Mouse (Mus musculus): ENCODE data around the gene Son. TPM values are rescaled to one million over a fixed set of nuclear protein-coding genes. Genes with fewer than 3 reads are reported as not detected.

Gene Son
- polyA plus RNA-seq (2017; shearing (Covaris generic)), result 136 TPM

DNA sequence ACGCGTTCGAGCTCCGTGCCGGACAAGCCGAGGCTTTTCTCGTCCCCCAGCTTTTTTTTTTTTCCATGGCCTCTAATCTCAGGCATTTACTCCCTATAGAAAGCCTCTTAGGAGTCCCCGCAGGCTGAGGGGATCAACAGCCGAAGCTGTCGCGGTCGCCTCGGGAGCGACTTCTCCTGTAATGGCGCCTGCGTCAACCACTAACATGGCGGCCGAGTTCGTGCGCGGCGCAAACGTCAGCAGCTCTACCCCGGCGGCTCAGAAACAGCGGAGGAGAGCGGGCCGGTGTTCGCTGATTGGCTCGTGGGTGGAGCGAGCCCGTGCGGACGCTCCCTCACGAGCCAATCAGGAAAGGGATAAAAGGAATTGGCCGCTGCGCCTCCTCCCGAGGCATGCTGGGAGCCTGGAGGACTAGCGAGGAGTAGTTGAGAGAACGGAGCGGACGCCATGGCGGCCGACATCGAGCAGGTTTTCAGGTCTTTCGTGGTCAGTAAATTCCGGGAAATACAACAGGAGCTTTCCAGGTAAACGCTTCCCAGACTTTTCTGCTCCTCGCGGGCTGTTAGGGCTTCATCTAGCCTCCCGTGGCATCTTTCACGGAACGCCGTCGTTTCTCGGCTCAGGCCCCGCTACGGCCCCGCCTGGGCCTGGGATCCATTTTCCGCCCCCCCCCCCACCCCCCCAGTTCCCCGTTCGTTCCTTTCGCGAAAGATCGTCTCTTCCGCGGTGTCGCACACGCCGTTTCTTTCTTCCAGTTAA, at the start of gene Son:
Gene Son (plus strand): TSS at position 46 of the 759 bp plus-strand sequence.

DNA sequence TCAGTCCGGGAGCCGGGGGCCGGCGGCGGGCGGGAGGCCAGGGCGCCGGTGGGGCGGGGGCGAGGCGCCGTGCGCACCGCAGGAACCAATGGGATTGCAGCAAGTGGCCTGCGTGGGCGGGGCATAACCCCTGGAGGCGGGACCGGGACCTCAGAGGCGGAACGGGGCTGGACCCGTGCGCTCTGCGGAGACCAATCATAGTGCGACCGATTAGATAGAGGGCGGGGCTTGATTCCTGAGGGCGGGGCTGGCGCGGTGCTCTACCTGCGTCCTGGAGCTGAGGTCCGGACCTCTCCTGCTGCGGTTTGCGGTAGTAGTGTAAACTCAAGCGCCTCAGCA, 49.7 kb upstream of the Son start, which contains the start of gene Tmem50b:
Gene Tmem50b (minus strand): TSS at position 129 of the 339 bp plus-strand sequence.

DNA sequence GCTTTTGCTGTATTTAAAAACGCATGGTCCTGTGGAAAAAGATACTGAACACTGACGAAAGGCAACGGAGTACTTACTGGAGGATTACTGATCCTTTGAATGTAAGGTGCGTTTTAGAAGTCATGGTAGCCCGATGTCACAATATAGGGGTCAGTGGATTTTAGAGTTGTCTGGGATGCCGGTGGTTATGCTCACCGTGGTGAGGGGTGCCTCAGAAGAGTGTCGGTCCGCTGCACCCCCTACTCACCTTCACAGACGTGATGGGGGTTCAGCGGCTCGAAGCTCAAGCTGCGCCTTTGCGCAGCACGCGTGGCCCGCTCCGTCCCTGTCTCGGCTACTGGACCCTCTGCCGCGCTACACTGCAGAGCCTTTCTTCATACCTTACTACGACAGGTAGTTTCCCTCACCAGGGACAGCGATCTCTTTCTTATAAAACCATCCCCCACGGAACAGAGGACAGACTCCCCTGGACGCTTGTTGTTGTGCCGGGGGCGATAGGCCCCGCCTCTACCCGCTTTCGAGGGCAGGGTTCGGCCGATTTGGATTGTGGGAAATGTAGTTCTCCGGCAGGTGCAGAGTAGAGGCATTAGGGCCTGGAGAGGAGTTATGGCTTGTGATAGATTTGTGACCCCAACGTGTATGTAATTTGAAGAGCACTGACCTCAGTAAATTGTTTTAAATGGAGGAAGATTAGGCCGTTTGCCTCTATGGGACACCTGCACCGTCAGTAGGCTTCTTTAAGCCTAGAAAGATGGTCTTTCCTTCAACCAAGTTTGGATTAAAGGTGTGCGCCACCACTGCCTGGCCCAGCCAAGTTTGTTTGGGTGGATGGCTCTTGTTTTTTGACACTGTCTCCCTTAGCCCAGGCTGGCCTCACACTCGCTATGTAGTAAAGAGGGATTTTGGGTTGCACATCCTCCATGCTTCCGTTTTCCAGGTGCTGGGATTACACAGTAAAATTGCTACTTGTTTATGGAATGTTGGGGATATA, 28.5 kb upstream of the Son start, which contains the start of gene Dnajc28:
Gene Dnajc28 (minus strand): TSS at position 516 of the 991 bp plus-strand sequence.

DNA sequence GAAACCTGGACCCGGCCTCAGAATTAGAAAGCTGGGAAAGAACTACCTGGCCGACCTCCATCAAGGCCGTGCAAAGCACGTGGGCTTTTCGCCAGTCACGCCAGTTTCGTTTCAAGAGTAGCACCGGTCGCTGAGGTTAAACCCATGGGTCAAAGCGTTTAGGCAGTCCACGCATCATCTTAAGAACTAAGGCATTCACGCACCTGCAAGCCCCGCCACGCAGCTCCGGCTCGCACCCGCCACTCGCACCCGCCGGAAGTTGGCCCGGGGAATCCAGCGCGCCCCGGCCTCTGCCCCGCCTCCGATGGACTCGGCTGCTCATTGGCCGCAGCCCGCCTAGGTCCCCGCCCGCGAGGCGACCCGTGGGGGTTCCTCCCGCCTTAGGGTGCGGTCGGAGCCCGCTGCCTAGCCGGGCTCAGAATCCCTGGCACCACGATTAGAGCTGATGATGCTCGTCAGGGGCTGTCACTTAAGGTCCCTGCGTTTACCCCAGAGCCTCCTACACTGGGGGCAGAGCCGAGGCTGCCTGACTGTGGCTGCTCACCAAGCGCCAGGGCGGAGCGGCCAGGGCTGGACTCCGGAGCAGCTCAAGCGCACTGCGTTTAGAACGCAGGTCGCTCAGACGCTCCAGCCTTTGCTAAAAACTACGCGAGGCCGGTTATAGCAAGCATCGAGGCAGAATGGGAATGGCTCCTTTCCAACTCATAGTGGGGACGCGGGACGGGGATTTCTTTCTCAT, 456 bp upstream of the Son start, which contains the start of gene Gart:
Gene Gart (minus strand): TSS at position 272 of the 739 bp plus-strand sequence.

DNA sequence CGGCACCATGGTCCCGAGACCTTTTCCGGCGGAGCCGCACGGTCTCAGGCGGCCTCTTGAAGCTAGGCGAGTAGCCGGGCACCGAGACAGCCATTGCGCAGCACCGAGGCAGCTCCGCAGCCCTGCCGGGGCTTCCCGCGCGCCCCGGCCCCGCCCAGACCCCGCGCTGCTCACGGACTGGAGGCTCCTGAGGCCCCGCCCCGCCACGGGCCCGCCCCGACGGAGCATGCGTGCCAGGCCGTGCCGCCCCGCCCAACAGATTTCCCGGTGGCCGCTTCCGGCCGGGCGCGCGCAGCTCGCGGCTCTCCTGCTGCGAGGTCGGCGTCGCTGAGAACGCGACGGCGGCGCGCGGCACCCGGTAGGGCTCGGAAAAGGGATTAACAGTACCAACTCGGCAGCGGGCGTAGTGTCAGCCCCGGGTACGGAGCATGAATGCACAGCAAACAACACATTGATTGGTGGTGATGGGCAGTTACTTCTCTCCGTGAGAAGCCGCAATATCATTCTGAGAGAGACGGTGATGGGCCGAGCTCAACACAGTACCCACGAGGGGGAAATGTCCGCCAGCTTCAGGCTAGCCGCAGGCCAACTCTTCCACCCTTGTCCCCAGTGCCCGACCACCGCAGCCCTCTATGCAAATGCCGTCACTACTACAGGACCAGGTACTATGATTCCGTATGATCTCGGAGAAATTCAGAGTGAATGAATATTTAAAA, 41.5 kb downstream of the Son start, which contains the start of gene Donson:
Gene Donson (minus strand): TSS at position 152 of the 716 bp plus-strand sequence.

DNA sequence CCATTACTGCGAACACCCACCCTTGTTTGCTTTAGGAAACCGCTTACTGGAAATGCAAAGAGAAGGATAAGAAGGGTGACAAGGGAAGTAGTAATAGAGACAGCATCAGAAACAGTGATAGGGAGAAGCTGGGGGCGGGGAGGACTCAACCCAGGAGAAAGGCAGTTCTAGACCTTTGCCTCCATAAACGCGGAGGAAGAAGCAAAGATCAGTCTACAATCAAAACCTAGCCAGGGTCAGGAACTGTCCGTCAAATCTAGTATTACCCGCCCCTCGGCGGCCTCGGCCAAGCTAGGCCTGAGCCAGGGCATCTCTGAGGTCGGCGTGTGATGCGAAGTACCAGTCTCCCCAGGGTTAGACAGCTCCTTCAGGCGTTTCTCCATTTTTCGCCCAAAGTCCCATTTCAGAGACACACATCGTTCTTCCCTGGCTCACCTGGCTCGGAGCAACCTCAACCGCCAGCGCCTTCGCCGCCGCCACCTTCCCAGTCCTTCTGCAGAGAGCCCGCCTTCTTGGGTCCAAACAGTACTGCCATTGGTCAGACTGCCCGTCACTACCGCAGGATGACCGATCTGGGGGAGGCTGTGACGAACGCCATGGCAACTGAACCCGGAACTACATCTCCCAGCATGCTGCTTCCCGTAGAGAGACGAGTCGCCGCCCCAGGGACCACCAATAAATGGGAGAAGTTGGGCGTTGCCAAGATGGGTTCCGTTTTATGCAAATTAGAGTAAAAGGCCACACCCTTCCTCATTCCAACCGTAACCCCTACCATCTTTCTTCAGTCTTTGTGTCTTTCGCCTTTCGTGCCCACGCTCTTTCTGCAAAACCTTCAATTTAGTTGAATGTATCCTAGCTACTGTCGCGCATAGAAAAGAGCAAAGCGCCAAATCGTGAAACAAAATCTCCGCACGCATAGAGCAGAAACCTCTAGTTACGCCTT, 81.1 kb downstream of the Son start, which contains the start of gene Cryzl1:
Gene Cryzl1 (minus strand): TSS at position 853 of the 943 bp plus-strand sequence.

Other genes with a start within 250 kb of the Son start
- gene Il10rb, start 241.3 kb upstream of the Son start, polyA plus RNA-seq (2017; shearing (Covaris generic)), result 154 TPM
- gene Ifnar1, start 162.3 kb upstream of the Son start, polyA plus RNA-seq (2017; shearing (Covaris generic)), result 168 TPM
- 66.1 TPM for gene Ifngr2, start 100.4 kb upstream of the Son start, polyA plus RNA-seq (2017; shearing (Covaris generic))
- gene Tmem50b, start 49.7 kb upstream of the Son start, polyA plus RNA-seq (2017; shearing (Covaris generic)), result 35.6 TPM
- gene Dnajc28, start 28.5 kb upstream of the Son start, polyA plus RNA-seq (2017; shearing (Covaris generic)), result 2.6 TPM
- 127 TPM for gene Gart, start 554 bp upstream of the Son start, polyA plus RNA-seq (2017; shearing (Covaris generic))
- gene Donson, start 41.3 kb downstream of the Son start, polyA plus RNA-seq (2017; shearing (Covaris generic)), result 86.4 TPM
- 66.7 TPM for gene Cryzl1, start 81.5 kb downstream of the Son start, polyA plus RNA-seq (2017; shearing (Covaris generic))
- gene Itsn1, start 81.8 kb downstream of the Son start, polyA plus RNA-seq (2017; shearing (Covaris generic)), result 3.0 TPM

All from CD4-positive, CD25-positive, alpha-beta regulatory T cell (primary cell).